Mouse (Mus musculus) forebrain, embryonic 15.5 days (tissue): Measurements from ENCODE around the gene Olfr331. TPM values are rescaled to one million over a fixed set of nuclear protein-coding genes. Genes with fewer than 3 reads are reported as not detected.

ENCODE experiments used
- polyA plus RNA-seq: library from polyadenylated mRNA; unstranded; fragments of >200 nt; fragmentation: Nextera tagmentation; extraction: Ambion mirVana; gene quantifications from 2 replicates; pipeline ENCODE4 v1.2.1, GENCODE M21; 2015

The Olfr331 gene
- polyA plus RNA-seq, 1 experiment from 2014 or later, result not detected

Other genes with a start within 250 kb of the Olfr331 start
- not detected in 2 replicates for gene 4930438A08Rik, start 227.8 kb downstream of the Olfr331 start, polyA plus RNA-seq
- gene Zfp692, start 195.5 kb downstream of the Olfr331 start, polyA plus RNA-seq, result 34.0 and 34.3 TPM in 2 replicates
- 39.0 and 40.6 TPM in 2 replicates for gene Zfp672, start 172.2 kb downstream of the Olfr331 start, polyA plus RNA-seq
- gene Sh3bp5l, start 171.8 kb downstream of the Olfr331 start, polyA plus RNA-seq, result 50.7 and 54.9 TPM in 2 replicates
- gene Lypd8, start 123.5 kb downstream of the Olfr331 start, polyA plus RNA-seq, result 0.15 TPM in 1 of 2 replicates, not detected in the other
- not detected in 2 replicates for gene 1810065E05Rik, start 81.5 kb downstream of the Olfr331 start, polyA plus RNA-seq
- gene Gm12253, start 70.0 kb downstream of the Olfr331 start, polyA plus RNA-seq, result not detected in 2 replicates
- not detected in 2 replicates for gene Lypd9, start 49.6 kb downstream of the Olfr331 start, polyA plus RNA-seq
- not detected in 2 replicates for gene Olfr30, start 40.3 kb downstream of the Olfr331 start, polyA plus RNA-seq
- not detected in 2 replicates for gene Olfr332, start 10.0 kb downstream of the Olfr331 start, polyA plus RNA-seq
- gene Olfr330, start 32.3 kb upstream of the Olfr331 start, polyA plus RNA-seq, result not detected in 2 replicates
- gene Olfr329-ps, start 43.9 kb upstream of the Olfr331 start, polyA plus RNA-seq, result not detected in 2 replicates
- 0.10 TPM in 1 of 2 replicates, not detected in the other for gene Olfr328, start 53.1 kb upstream of the Olfr331 start, polyA plus RNA-seq
- gene Olfr224, start 68.0 kb upstream of the Olfr331 start, polyA plus RNA-seq, result not detected in 2 replicates
- not detected in 2 replicates for gene Olfr325, start 75.2 kb upstream of the Olfr331 start, polyA plus RNA-seq
- not detected in 2 replicates for gene Olfr324, start 92.5 kb upstream of the Olfr331 start, polyA plus RNA-seq
- not detected in 2 replicates for gene 2210407C18Rik, start 113.5 kb upstream of the Olfr331 start, polyA plus RNA-seq
- not detected in 2 replicates for gene Olfr323, start 127.9 kb upstream of the Olfr331 start, polyA plus RNA-seq
- gene Trim58, start 137.9 kb upstream of the Olfr331 start, polyA plus RNA-seq, result not detected in 2 replicates
- gene Olfr322, start 156.2 kb upstream of the Olfr331 start, polyA plus RNA-seq, result not detected in 2 replicates
- not detected in 2 replicates for gene Olfr320, start 178.5 kb upstream of the Olfr331 start, polyA plus RNA-seq
- gene Olfr319, start 196.6 kb upstream of the Olfr331 start, polyA plus RNA-seq, result 0.19 TPM in 1 of 2 replicates, not detected in the other
- not detected in 2 replicates for gene Olfr318, start 221.4 kb upstream of the Olfr331 start, polyA plus RNA-seq
- gene Olfr317, start 236.6 kb upstream of the Olfr331 start, polyA plus RNA-seq, result 0.06 and 0.10 TPM in 2 replicates